Mouse (Mus musculus) forebrain, embryonic 10.5 days (tissue): Measurements from ENCODE around the gene Tns4. TPM values are rescaled to one million over a fixed set of nuclear protein-coding genes. Genes with fewer than 3 reads are reported as not detected.

Experiments used
- DNase-seq: peaks from one replicate; pipeline ENCODE4 v3.0.0-alpha.2; 2017; ENCODE audit warnings: low spot score; ENCODE audit errors: extremely low spot score
- H3K27ac ChIP-seq: fragments of 300-500 bp; sonication (generic); 2 replicates; pipeline ENCODE4 v1.5.1; 2016; ENCODE audit warnings: mild to moderate bottlenecking
- H3K27me3 ChIP-seq: fragments of 300-500 bp; sonication (generic); 2 replicates; pipeline ENCODE4 v1.6.1; 2016; ENCODE audit warnings: mild to moderate bottlenecking; ENCODE audit not compliant: poor library complexity, severe bottlenecking
- H3K36me3 ChIP-seq: fragments of 300-500 bp; sonication (generic); replicated peaks from 2 replicates; pipeline ENCODE4 v1.6.1; 2016; ENCODE audit warnings: mild to moderate bottlenecking, moderate library complexity
- H3K4me1 ChIP-seq: fragments of 300-500 bp; sonication (generic); 2 replicates; pipeline ENCODE4 v1.6.1; 2016
- H3K4me3 ChIP-seq: fragments of 300-500 bp; sonication (generic); 2 replicates; pipeline ENCODE4 v1.5.1; 2016; ENCODE audit warnings: mild to moderate bottlenecking, moderate library complexity
- H3K9me3 ChIP-seq: fragments of 300-500 bp; sonication (generic); 2 replicates; pipeline ENCODE4 v1.6.1; 2016; ENCODE audit warnings: mild to moderate bottlenecking, moderate library complexity
- WGBS: fragments of 180-500 bp; shearing (Covaris S2); methylation state at CpG from one replicate; pipeline ENCODE4 v1.1.7; 2016; 5-methylcytosine and 5-hydroxymethylcytosine counted together
- polyA plus RNA-seq: library from polyadenylated mRNA; unstranded; fragments of >200 nt; fragmentation: Nextera tagmentation; extraction: Ambion mirVana; gene quantifications from 2 replicates; pipeline ENCODE4 v1.2.1, GENCODE M21; 2016

The Tns4 gene
- polyA plus RNA-seq, 1 experiment from 2014 or later, result 0.81 TPM

DNA sequence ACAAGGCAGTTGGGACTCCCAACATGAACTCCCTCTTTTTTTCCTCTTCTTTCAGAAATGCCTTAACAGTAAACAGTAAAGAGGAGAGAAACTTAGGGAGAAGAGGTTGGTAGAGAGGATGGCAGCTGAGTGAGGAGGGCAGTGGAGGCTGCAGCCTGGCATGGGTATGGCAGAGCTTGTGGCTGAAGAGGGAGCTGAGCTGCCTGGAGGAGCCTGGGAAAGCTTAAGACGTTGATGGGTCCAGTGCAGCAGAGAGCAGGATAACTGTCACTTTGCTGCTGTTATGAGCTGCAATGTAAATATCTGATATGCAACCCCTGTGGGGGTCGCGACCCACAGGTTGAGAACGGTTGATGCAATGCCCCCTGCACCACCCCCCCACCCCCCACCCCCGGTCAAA lies 23.6 kb upstream of the Tns4 start:
- Histone ChIP-seq H3K36me3 (no peaks in the 10 kb centered on the region), H3K4me1 (peaks cover 29% of the 10 kb centered on the region), H3K27me3 (no peaks in the 10 kb centered on the region), H3K27ac (peak overlapping the region; percentile 81), H3K4me3 (peak overlapping the region; percentile 18; the same call in 1 of the 2 replicates), H3K9me3 (peaks cover 6% of the 10 kb centered on the region; the same call in 1 of the 2 replicates)
- DNase-seq, result no peak
- WGBS, result 25% methylated on average over 5 of the region's 5 CpGs

DNA sequence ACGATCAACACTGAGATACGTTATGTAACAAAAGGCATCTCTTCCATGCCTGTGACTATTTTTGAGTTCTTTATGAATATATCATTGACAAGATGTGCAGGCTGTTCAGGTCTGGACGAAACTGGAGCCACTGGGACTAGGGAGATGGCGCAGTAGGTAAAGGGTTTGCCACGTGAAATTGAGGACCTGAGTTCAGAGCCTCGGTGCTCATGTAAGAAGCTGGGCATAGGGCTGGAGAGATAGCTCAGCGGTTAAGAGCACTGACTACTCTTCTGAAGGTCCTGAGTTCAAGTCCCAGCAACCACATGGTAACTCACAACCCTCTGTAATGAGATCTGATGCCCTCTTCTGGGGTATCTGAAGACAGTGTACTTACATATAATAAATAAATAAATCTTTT lies 22.5 kb upstream of the Tns4 start:
- Histone ChIP-seq H3K9me3 (peaks cover 6% of the 10 kb centered on the region; the same call in 1 of the 2 replicates), H3K36me3 (no peaks in the 10 kb centered on the region), H3K27ac (no peak overlapping the region), H3K27me3 (no peaks in the 10 kb centered on the region), H3K4me3 (no peak overlapping the region), H3K4me1 (peaks cover 37% of the 10 kb centered on the region)
- WGBS, result 88% methylated on average over 7 of the region's 7 CpGs
- DNase-seq, result no peak

DNA sequence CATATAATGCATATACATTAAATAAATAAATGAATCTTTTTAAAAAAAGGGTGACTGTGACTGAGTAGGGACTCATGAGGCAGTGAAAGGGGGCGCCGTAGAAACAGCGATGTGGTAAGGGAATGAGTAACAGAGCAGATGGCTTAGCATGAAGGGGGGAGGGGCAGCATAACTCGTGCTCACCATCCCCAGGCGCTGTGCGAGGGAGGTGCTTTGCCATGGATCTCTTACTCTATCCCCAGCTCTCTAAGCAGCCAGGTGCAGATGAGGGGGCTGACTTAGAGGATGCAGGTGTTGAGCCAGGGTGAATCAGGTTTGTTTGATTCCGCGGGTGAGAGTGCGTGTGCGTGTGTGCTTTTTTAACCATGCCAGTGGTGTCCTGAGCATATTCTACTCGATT lies 22.0 kb upstream of the Tns4 start:
- no peak overlapping the region; the same call in 1 of the 2 replicates for H3K27ac ChIP-seq
- no peak for DNase-seq
- H3K36me3 ChIP-seq, result no peaks in the 10 kb centered on the region
- peaks cover 40% of the 10 kb centered on the region for H3K4me1 ChIP-seq
- 70% methylated on average over 11 of the region's 11 CpGs for WGBS
- H3K4me3 ChIP-seq, result no peak overlapping the region
- H3K27me3 ChIP-seq, result no peaks in the 10 kb centered on the region
- H3K9me3 ChIP-seq, result peaks cover 6% of the 10 kb centered on the region; the same call in 1 of the 2 replicates

GRCm38 (mm10) chr11:99110370-99111110 lies 21.4 kb upstream of the Tns4 start:
- DNase-seq, result no peak
- WGBS, result 83% methylated on average over 15 of the region's 15 CpGs
- peaks cover 44% of the 10 kb centered on the region for H3K4me1 ChIP-seq
- H3K27me3 ChIP-seq, result no peaks in the 10 kb centered on the region
- H3K36me3 ChIP-seq, result no peaks in the 10 kb centered on the region
- H3K9me3 ChIP-seq, result peaks cover 6% of the 10 kb centered on the region; the same call in 1 of the 2 replicates
- H3K4me3 ChIP-seq, result no peak overlapping the region
- 0 out of 2 replicates have a peak overlapping the region, but pooled peaks have one; percentile 44 for H3K27ac ChIP-seq

- Histone ChIP-seq H3K9me3 (peaks cover 6% of the 10 kb centered on the region; the same call in 1 of the 2 replicates), H3K36me3 (no peaks in the 10 kb centered on the region), H3K4me1 (peaks cover 43% of the 10 kb centered on the region), H3K27ac (peak overlapping the region; percentile 40; the same call in 1 of the 2 replicates), H3K27me3 (no peaks in the 10 kb centered on the region), H3K4me3 (no peak overlapping the region)
- 66% methylated on average over 3 of the region's 3 CpGs for WGBS
- DNase-seq, result no peak
These were observed 19.2 kb upstream of the Tns4 start for GRCm38 (mm10) chr11:99108296-99108695.

DNA sequence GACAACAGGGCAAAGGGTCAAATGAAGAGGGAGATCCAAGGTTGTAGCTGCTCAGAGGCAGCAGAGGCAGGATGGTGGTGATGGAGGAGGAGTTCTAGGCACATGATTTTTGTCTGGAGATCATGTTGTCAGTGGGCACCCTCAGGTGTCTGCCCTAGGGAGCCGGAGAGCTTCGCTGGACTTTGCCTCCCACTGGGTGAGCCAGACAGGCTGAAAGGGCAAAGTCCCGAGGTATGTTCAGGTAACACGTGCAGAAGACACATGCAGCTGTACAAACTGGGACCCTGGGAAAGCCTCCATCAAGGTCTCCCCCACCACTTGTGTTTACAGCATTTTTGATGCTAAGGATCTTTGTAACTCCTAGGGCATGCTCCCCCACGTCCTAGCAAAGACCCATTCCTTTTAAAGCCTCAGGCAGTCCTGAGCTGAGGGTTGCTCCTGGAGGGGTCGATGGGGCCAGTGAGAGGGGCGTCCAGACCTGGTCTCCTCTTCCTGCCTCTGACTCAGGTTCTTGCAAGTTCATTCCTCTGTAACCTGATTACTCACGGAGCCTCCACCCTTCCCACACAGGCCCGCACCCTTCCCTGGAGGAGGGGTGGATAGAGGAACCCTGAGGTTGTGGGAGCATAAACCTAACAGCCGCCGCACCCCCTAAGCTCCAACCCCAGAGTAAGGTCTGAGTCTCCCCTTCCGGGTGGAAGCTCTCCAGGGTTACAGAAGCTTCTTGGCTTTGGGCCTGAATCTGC lies 17.0 kb upstream of the Tns4 start:
- 69% methylated on average over 12 of the region's 12 CpGs for WGBS
- H3K27ac ChIP-seq, result peak overlapping the region; percentile 63
- H3K36me3 ChIP-seq, result no peaks in the 10 kb centered on the region

GRCm38 (mm10) chr11:99104609-99105410 lies 15.7 kb upstream of the Tns4 start:
- WGBS, result 87% methylated on average over 9 of the region's 9 CpGs
- no peak for DNase-seq
- Histone ChIP-seq H3K4me3 (no peak overlapping the region), H3K27me3 (no peaks in the 10 kb centered on the region), H3K4me1 (peaks cover 34% of the 10 kb centered on the region), H3K36me3 (no peaks in the 10 kb centered on the region), H3K9me3 (no peaks in the 10 kb centered on the region), H3K27ac (0 out of 2 replicates have a peak overlapping the region, but pooled peaks have one; percentile 27)

More for the DNA sequence above, 17.0 kb upstream of the Tns4 start:
- DNase-seq, result no peak
- H3K27me3 ChIP-seq, result no peaks in the 10 kb centered on the region
- H3K4me3 ChIP-seq, result no peak overlapping the region
- H3K9me3 ChIP-seq, result peaks cover 6% of the 10 kb centered on the region; the same call in 1 of the 2 replicates
- H3K4me1 ChIP-seq, result peaks cover 36% of the 10 kb centered on the region

GRCm38 (mm10) chr11:99102575-99103270 lies 13.6 kb upstream of the Tns4 start:
- no peaks in the 10 kb centered on the region for H3K9me3 ChIP-seq
- peaks cover 28% of the 10 kb centered on the region for H3K4me1 ChIP-seq
- no peaks in the 10 kb centered on the region for H3K36me3 ChIP-seq
- WGBS, result 88% methylated on average over 9 of the region's 9 CpGs
- no peak overlapping the region for H3K4me3 ChIP-seq
- 0 out of 2 replicates have a peak overlapping the region, but pooled peaks have one; percentile 11 for H3K27ac ChIP-seq
- H3K27me3 ChIP-seq, result no peaks in the 10 kb centered on the region
- no peak for DNase-seq

DNA sequence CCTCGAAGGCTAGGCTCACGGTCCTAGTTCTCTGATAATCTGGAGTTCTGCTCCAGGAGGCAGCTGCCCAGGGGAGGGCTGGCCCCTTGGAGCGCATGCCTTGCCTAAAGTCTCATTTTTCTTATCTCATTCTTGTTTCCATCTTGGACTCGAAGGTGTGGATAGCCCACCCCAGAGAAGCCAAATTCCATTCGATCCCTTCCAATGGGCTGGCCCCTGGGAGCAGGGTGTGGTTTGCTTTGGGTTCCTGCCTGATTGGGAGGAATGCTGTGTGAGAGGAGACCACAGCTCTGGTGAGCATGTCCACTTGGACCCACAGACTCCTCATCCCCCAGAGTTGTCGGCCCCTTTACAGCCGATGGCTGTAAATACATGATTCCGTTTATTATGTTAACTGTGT lies 12.6 kb upstream of the Tns4 start:
- no peaks in the 10 kb centered on the region for H3K36me3 ChIP-seq
- no peak overlapping the region for H3K27ac ChIP-seq
- H3K4me3 ChIP-seq, result no peak overlapping the region
- no peaks in the 10 kb centered on the region for H3K9me3 ChIP-seq
- 92% methylated on average over 8 of the region's 8 CpGs for WGBS
- H3K27me3 ChIP-seq, result no peaks in the 10 kb centered on the region
- no peak for DNase-seq
- H3K4me1 ChIP-seq, result peaks cover 21% of the 10 kb centered on the region

DNA sequence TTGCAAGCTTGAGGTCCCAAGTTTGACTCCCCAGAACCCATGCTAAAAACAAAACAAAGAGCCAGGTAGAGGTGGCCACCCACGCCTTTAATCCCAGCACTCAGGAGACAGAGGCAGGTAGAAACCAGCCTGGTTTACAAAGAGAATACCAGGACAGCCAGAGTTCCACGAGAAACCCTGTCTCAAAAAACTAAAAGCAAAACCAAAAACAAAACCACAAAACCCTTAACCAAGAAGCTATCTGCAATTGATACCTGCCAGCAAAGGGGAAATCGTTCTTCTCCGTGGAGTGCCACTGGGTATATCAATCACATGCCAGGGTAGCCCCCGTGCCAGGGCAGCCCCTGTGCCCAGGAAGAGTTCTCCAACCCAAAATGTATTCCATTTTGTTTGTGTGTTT lies 11.1 kb upstream of the Tns4 start:
- Histone ChIP-seq H3K36me3 (no peaks in the 10 kb centered on the region), H3K27ac (no peak overlapping the region), H3K9me3 (no peaks in the 10 kb centered on the region), H3K27me3 (no peaks in the 10 kb centered on the region), H3K4me3 (no peak overlapping the region), H3K4me1 (peaks cover 17% of the 10 kb centered on the region)
- DNase-seq, result no peak
- WGBS, result 86% methylated on average over 5 of the region's 5 CpGs

DNA sequence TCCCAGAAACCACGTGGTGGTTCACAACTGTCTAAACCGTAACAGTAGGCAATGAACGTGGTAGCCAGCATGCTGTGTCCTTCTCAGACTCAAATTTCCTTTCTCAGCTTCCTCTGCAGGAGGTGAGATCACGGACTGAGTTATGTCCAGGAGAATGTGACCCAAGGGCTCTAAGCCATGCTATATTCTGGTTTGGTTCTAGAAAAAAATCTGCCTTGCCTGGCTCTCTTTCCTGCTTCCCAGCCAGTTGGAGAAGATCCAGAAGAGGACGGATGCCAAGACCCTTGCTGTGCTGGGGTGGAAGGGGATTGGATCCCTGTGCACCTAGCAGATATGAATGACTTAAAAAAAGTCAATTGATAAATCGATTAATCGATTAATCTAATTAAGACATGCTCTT lies 10.4 kb upstream of the Tns4 start:
- no peak for DNase-seq
- no peaks in the 10 kb centered on the region for H3K36me3 ChIP-seq
- H3K27me3 ChIP-seq, result no peaks in the 10 kb centered on the region
- H3K4me1 ChIP-seq, result peaks cover 17% of the 10 kb centered on the region
- H3K4me3 ChIP-seq, result no peak overlapping the region
- H3K9me3 ChIP-seq, result 0 out of 2 replicates have a peak, but pooled peaks cover 5% of the 10 kb centered on the region
- WGBS, result 91% methylated on average over 7 of the region's 7 CpGs
- H3K27ac ChIP-seq, result no peak overlapping the region

GRCm38 (mm10) chr11:99098924-99099323 lies 9.8 kb upstream of the Tns4 start:
- H3K27me3 ChIP-seq, result no peaks in the 10 kb centered on the region
- H3K4me1 ChIP-seq, result peaks cover 17% of the 10 kb centered on the region
- no peak overlapping the region for H3K27ac ChIP-seq
- no peaks in the 10 kb centered on the region for H3K36me3 ChIP-seq
- no peak overlapping the region for H3K4me3 ChIP-seq
- no peak for DNase-seq
- WGBS, result 91% methylated on average over 9 of the region's 9 CpGs
- 0 out of 2 replicates have a peak, but pooled peaks cover 5% of the 10 kb centered on the region for H3K9me3 ChIP-seq
